Mouse (Mus musculus): ENCODE data around the gene Pard6b.
"Not testable (repeated sequence)": the region's sequence is repeated elsewhere in the genome, so short reads cannot be mapped to it uniquely, and the experiment has no call there.

GRCm38 (mm10) chr2:168057876-168058275 lies 22.9 kb upstream of the Pard6b start:
- TF ChIP-seq NELFE (IDR thresholded peaks at IDR 0.05; ENCODE audit: low read depth, low read length); MAZ (IDR thresholded peaks at IDR 0.05; ENCODE audit: low read depth, low read length); SIN3A (IDR thresholded peaks at IDR 0.05; ENCODE audit: low read length); CTCF (conservative IDR thresholded peaks at IDR 0.05 in 1 of 2, IDR thresholded peaks at IDR 0.05 in 1 of 2; ENCODE audit: low read depth in 2 of 2, low read length in 2 of 2); RCOR1 (conservative IDR thresholded peaks at IDR 0.05; ENCODE audit: low read depth, low read length); POLR2A (IDR thresholded peaks at IDR 0.05; ENCODE audit: low read depth, low read length): not testable (repeated sequence)

Measured in CH12.LX (cell line).